Mouse (Mus musculus): ENCODE measurements at regions not wholly inside any gene's neighbourhood (a gene's known extent, or its start where the extent isn't known, plus 50 kb on each side); places are given as distances from the start of the nearest gene placed in this dataset.
"Not testable (repeated sequence)": the region's sequence is repeated elsewhere in the genome, so short reads cannot be mapped to it uniquely, and the experiment has no call there.

DNA sequence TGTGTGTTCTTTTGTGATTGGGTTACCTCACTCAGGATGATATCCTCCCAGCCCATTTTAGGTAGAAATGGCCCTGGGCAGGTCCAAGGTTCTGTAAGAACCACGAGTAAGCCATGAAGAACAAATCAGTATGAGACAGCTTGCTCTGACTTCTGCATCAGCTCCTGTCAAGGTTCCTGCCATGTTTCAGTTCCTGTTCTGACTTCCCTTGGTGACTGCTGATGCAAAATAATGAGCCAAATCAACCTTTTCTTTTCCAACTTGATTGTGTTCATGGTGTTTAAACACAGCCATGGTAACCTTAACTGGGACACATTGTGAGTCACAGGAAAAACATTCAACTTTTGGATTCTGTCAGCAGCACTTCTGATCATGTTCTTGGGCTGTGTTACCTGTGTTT is 667.4 kb upstream of the Igfbp7 start:
- ATAC-seq (replicated peaks; ENCODE audit: poor library complexity), result no peak

GRCm38 (mm10) chr5:78032554-78033250 is 624.9 kb upstream of the Igfbp7 start:
- ATAC-seq (replicated peaks; ENCODE audit: poor library complexity), result no peak

GRCm38 (mm10) chr5:78017523-78017922 is 609.7 kb upstream of the Igfbp7 start:
- ATAC-seq (replicated peaks; ENCODE audit: poor library complexity), result no peak

DNA sequence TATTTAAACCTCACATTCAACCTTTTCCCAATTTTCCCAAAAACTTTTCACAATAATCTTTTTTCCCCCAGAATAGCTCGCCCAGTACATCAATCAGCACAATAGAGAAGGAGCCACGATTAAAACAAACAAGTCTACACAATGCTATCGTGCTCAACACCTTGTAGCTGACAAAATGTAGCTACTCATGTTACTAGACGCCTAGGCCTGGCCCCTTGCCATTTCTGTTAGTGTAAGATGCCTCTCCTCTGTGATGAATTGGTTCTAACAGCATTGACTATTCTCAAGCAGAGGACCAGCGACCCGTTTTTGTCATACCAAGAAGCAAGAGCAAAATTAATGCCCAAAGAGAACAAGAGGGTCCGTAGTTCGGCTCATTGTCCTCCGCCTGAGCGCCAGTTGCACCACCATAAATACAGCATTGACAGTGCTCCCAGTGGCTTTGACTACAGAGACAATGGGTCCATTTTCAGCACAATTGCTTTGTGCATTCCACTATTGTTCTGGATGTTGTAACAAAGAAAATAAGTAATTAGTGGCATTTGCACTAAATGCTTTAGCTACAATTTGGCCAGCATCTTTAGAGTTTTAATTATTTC is 578.7 kb upstream of the Igfbp7 start:
- ATAC-seq (replicated peaks; ENCODE audit: poor library complexity), result no peak

GRCm38 (mm10) chr5:77985269-77985668 is 577.4 kb upstream of the Igfbp7 start:
- ATAC-seq (replicated peaks; ENCODE audit: poor library complexity), result no peak

DNA sequence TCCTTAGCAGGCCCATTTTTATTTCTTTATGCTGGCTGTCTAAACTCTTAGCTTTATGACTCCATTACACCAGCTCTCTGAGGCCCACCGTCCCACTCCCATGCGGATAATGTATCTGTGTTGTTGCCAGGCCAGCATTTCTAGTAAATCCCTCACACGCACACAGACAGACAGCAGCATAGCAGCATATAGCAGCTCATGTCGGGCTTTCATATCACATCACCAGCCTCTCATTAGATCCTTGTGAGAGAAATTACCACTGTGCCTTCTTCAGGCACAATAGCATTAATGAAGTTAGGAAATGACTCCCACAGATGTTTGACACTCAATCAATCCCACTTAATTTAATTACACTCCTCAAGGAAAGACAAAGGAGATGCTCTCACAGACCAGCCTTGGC is 532.2 kb upstream of the Igfbp7 start:
- ATAC-seq (replicated peaks; ENCODE audit: poor library complexity), result not testable (repeated sequence)

DNA sequence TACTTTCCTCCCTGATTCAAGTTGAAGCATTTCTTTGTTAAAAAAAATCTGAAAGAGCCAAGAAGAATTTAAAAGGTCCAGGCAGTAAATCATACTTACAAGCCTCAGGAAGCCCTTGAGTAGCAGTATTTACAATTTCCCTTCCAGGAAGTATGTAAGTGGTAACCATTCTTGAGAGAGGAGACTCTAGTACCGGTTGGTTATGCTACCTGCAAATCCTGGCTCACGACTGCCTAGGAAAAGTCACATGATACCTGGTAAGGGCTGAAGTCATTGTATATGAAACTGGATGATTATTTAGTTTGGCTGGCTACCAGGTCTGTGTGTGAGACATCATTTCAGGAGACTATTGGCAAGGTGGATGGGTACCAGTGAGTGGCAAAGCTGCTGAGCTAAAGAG is 524.0 kb upstream of the Igfbp7 start:
- no peak for ATAC-seq (replicated peaks; ENCODE audit: poor library complexity)

DNA sequence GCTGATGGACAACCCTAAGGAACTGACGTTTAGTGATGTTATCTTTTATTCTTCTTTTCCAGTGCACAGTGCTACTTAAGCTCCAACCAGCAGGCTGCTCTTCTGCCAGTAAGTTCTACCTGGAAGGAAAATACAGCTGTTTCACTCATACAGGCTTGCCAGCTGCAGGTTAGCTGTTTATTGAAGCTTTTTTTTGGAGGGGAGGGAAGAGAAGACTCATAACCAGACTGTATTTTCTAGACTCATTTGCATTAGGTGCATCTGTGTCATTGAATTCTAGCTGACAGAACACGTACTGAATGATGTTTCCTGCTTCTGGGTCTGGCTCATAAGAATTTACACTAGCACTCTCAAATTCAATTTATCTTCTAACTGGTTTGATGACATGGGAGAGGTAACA is 513.3 kb upstream of the Igfbp7 start:
- ATAC-seq (replicated peaks; ENCODE audit: poor library complexity), result no peak

GRCm38 (mm10) chr5:77917086-77917676 is 509.3 kb upstream of the Igfbp7 start:
- ATAC-seq (replicated peaks; ENCODE audit: poor library complexity), result no peak

DNA sequence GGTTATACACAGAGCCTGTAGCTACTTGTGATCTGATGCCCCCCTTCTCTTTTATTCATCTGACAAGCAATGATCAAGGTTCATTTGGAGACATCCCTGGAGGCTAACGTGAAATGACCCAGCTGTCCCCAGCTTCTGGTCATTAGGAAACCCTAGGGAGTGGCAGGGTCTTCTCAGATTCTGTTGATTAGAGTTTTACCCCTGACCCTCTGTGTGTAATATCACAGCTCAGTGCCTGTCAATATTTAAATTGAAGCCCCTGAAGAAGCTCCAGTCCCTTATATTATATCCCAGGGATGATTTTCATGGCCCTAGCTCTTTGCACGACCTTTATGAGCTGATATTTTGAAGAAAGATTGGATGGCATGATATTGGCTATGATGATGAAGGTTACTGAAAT is 508.5 kb upstream of the Igfbp7 start:
- ATAC-seq (replicated peaks; ENCODE audit: poor library complexity), result no peak

- peak; percentile 50; the same call in 1 of the 2 replicates for ATAC-seq (replicated peaks; ENCODE audit: poor library complexity)
Observed at GRCm38 (mm10) chr5:77909218-77909617, 501.4 kb upstream of the Igfbp7 start.

DNA sequence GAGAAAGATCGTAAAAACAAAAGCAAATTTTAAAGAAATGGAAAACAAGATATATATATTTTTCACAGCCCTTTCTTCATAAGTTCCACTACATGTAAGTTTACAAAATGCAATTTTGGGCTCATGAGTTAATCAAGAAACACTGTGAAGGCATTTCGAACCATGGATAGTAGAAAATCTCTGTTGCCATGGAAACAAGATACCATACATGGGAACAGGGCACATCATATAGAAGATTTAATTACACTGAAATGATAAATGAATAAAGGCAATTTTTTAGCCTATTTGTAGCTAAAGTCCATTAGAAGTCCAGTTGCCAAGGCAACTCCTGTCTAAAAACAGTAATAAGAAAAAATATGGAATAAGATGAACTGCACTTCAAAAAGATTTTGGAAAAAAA is 484.2 kb upstream of the Igfbp7 start:
- not testable (repeated sequence) for ATAC-seq (replicated peaks; ENCODE audit: poor library complexity)

DNA sequence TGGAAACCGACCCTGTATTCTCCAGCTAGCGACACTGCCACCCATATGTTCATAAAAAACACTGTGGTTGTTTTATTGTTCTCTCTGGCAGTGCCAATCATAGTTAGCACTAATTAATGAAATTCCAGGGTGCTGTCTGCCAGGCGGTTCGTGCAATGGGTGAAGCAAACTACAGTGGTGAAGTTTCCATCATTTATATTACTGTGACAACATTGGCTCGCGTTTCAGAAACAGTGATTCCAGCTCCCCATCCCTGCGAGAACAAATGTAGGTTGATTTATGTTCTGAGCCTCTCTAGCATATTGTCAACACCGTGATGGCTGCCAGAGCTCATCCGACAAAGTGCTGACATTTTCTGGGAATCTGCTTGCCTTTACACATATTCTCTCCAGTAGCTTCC is 480.7 kb upstream of the Igfbp7 start:
- no peak for ATAC-seq (replicated peaks; ENCODE audit: poor library complexity)

GRCm38 (mm10) chr5:77871403-77871802 is 463.6 kb upstream of the Igfbp7 start:
- no peak for ATAC-seq (replicated peaks; ENCODE audit: poor library complexity)

DNA sequence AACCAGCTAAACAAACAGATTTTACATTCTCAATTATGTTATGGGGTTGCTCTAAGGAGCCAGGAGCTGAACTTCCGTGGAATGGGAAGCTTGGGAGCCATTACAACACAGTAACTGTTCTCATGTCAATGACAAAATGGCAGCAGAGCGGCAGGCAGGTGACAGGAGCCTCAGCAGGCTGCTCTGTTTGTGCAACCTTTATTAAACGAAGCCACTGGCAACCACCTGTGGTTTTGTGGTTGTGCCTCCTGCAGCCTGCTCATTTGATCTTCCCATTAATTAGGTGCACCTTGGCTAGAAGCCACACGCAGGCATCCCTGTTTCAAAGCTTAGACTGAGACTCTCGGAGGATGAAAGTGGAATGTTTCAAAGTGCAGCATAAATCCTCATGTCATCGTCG is 457.5 kb upstream of the Igfbp7 start:
- ATAC-seq (replicated peaks; ENCODE audit: poor library complexity), result no peak

DNA sequence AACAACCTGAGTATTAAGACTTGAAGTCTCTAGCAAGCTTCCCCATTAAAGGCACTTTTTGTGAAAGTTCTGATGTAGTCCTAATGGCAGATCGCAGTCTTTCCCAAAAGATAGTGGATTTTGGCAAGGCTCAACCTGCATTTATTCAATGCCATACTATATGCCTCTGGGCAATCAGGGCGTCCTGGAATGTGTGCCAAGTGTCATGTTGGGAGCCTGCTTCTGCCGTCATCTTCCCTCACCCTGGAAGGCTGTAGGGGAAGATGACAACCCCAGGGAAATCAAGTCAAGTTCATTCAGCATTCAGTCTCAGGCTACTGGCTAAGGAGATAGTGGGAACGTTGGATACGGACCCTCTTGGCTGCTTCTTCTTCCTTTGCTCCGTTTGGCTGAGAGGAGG is 447.4 kb upstream of the Igfbp7 start:
- ATAC-seq (replicated peaks; ENCODE audit: poor library complexity), result no peak

GRCm38 (mm10) chr5:77853999-77854784 is 446.4 kb upstream of the Igfbp7 start:
- ATAC-seq (replicated peaks; ENCODE audit: poor library complexity), result no peak

GRCm38 (mm10) chr5:77851645-77852044 is 443.8 kb upstream of the Igfbp7 start:
- ATAC-seq (replicated peaks; ENCODE audit: poor library complexity), result no peak

DNA sequence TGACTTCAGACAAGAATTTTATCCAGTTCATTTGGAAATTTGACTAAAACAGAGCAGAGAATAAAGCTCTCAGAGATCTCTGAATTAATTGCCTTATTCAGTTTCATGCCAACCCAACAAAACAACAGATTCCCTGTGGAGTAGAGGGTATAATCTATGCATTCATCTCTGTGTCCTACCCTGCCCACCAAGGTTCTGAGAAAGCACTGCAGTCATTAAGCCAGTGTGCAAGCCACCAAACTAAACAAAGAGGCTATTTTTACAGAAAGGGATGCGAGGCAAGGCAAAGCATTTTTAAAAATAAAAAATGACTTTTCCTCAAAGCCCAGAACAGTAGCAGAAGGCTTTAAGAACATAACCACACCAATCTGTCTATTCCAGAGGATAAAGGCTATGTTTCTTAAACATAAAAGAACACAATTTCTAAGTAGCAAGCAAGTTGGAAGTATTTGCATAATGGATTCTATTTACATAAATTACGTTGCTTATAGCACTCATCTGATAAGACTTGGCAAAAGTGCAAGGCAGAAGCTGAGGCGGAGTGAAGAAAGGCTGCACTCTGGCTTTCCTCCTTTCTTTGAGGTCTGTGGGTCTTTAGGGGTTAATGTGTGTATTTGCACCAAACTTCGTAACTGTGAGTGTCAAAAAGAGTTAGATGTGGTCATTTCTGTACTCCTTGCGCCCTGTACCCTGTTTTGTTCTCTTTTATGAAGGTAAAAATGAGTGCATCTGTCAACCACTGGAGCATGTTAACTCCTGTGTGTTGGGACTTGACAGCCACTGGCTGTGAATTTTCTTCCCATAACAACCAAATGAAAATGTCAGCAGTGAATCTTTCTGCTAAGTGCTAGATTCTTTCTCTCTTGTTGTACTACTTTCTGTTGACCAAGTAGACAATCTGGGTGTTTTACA is 430.6 kb upstream of the Igfbp7 start:
- ATAC-seq (replicated peaks; ENCODE audit: poor library complexity), result no peak

DNA sequence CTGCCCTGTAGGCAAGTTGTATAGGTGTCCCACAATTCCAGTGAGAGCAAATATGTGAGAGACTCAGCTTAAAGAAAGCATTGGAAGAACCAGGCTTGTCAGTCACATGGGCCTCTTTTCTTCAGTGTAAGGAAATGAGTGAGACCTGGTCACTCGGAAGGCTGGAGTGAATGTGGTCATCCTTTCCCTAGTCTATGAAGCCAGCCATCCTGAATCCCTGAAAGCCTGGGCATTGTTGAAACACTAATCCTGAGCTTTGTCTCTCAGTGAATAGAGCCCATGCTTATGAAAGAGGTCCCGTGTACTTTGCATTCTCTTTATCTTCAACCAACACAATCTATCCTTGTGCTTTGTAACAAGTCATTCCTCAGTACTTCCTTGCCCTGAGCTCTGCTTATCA is 420.1 kb upstream of the Igfbp7 start:
- no peak for ATAC-seq (replicated peaks; ENCODE audit: poor library complexity)

DNA sequence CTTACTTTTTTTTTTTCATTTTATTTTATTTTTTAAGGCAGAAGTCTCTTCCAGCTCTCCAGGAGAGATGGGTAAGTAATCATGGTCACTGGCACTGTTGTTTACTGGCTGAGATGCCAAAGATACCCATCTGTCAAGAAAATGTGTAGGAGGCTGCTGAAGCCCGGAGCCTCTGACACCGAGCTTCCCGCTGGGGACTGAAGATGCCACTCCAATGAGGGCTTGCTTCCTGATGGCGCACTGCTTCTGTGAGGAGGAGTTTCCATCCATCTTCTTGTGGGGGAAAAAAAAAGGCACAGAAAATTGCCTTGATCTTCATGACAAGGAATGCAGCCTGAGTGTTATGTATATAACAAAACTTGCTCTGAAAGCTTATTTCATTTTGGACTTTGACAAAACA is 418.2 kb upstream of the Igfbp7 start:
- ATAC-seq (replicated peaks; ENCODE audit: poor library complexity), result no peak
